Mouse (Mus musculus): Measurements from ENCODE around the gene Erf. TPM values are rescaled to one million over a fixed set of nuclear protein-coding genes. Genes with fewer than 3 reads are reported as not detected.
A peak's percentile ranks its signal among the peaks of the same experiment; 100 is the strongest.

The Erf gene
- total and polyA plus RNA-seq, 3 experiments, result 16.5 to 52.8 (median 26.6) TPM

DNA sequence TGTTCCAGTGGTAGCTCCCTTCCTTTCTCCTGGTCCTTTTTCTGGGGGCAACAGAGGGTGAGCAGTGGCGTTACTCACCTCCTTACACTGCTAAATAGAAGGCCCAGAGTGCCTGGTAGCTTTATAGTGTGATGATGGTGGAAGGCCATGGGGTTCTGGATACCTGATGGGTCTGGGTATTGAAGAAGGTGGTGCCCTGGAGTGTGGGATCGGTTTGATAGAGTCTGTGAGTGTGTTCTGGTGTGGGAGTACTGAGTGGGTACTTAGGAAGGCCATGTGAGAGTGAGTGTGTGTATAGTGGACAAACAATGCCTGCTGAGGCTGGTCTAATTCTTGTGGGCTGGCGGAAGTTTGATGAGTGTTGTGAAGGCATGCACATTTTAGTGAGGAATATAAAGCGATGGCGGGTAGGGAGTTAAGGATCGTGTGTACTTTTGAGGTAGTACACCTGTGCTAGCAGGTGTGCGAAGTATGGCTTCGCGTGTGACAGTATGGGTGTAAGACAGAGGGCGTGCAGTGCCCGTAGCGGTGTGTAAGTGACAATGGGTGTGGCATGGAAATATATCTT, 30.7 kb upstream of the Erf start:
- DNase-seq, result peak; percentile 19

DNA sequence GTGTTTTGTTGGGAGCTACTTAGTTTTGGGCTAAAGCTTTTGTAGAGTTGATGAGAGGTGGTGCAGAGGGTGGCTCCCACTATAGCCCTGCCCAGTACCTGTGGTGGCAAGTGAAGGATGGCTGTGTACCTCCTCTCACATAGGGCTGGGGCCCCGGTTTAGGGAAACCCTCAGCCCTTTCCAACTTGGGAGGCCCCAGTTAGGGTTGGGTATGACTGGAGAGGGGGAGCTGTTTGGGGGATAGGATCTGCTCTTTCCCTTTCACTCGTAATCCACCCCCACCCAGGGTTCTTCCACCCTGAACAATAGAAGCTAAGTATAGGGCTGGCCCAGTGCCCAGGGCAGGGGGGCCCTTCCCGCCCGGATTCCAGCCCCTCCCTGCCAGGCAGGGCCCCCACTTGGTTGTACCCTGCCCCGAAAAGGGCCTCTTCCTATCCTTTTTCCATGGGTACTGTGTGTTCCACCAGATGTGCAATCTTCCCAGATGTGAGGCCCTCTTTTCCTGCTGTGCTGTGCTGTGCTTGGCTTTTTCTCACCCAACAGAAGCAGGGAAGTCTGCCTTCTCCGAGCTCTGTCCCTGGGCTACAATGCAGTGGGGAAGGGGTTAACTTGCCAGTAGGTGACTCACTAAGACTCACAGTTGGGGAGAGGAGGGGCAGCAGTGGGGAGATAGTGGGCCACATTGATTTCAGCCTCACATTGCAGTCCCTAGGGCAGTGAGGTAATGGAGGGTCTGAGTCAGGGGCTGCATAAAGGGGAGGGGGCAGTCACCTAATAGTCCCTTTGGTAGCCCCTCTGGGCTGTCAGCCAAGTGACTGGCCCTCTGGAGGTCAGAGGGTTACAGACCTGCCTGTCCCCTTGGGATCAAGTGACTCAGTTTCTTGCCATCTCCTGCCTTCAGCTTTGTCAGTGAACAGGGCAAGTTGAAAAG, 29.6 kb upstream of the Erf start:
- peak; percentile 82 for DNase-seq

DNA sequence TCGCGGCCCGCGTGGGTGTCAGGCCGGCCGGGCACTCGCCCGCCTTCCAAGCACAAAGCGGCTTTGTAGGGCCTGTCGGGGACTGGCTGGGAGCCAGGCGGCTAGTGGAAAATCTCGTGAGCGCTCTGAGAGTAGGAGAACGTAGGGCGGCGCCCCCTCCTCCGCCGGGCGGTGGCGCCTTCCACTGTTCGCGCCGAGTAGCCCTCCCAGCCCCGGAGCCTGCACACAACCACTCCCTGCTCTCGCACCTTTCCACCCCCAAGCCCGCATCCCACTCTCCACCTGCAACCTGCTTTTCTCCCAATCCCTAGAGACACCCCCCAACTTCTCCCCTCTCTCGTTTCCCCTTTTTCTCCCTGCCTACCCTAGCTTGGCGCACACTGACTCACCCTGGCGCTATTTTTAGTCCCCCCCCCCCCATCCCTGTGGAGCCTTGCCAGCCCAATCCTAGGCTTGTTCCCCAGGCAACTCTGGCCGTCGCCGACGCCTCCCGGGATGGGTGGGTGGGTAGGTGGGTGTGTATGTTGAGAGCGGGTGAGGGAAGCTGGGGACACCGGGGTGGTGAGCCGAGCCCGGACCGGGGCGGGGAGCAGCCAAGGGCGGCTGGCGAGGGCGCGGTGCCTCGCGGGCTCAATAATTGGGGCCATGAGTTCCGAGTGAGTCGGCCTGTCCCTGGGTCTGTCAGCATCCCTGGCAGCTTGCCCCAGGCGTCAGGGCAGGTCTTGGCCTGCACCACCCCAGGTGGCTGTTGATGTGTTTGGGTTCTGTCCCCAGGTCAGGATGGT, 28.7 kb upstream of the Erf start:
- DNase-seq, result peak; percentile 93

DNA sequence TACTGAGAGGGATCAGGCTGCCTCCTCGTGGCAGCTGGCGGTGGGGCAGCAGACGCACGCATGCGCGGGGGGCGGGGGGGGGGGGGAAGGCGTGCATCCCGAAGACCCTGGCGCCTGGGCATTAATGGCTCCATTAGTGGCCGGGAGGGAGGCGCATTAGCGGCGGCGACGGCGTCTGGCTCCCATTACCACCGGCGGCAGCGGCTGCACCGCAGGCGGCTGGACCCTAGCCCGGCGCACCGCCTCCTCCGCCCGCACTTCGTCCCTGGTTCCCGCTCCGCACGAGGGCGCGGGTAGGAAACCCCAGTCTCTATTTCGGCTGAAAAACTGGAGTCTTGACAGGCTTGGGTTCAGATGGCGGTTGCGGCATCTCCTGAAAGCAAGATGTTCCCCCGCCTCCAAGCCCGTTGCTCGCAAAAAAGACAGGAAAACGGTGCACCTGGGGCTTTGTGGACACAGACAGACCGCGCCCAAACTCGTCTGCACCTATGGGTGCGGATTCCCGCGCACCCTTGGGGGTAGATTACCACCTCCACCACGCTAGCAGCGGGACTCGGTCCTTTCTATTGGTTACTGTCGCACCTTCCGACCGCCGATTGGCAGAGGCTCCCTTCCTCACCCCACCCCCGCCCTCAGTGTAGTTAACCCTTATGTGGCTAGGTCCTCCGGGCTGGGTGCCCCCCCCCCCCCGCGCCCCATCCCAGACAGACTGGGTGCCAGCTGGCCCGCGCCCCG, 27.9 kb upstream of the Erf start:
- peak; percentile 90 for DNase-seq

DNA sequence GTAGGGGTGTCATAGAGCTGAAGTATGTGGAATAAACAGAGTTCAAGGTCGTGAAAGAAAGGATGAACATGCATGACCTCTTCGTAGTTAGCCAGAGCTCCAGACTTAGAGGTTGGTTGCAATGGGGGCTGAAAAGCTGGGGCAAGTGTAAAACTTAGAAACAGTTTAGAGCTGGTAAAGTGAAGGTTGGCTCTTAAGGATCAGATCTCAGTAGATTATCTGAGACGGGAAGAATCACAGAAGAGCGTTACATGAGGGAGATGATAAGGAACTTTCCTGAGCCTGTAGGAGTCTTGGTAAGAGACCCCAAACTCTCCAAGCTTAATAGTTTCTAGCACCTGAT, 27.4 kb upstream of the Erf start:
- DNase-seq, result no peak

DNA sequence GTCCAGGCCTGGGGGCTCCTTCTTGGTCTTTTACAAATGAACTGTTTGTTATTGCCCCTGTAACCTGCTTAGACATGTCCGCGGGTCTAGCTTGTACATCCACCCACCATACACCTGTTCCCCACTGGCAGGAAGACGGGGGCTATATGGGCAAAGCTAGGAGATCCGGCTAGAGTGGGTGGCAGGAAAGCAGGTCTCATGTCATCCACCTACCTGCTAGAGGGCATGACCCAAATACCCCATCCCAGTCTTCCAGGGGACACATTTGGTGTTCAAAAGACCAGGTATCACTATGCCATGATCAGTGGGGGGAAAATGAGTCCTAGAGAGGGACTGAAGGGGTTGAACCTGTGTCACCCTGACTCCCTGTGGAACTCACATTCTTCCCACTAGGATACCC, 26.8 kb upstream of the Erf start:
- no peak for DNase-seq

DNA sequence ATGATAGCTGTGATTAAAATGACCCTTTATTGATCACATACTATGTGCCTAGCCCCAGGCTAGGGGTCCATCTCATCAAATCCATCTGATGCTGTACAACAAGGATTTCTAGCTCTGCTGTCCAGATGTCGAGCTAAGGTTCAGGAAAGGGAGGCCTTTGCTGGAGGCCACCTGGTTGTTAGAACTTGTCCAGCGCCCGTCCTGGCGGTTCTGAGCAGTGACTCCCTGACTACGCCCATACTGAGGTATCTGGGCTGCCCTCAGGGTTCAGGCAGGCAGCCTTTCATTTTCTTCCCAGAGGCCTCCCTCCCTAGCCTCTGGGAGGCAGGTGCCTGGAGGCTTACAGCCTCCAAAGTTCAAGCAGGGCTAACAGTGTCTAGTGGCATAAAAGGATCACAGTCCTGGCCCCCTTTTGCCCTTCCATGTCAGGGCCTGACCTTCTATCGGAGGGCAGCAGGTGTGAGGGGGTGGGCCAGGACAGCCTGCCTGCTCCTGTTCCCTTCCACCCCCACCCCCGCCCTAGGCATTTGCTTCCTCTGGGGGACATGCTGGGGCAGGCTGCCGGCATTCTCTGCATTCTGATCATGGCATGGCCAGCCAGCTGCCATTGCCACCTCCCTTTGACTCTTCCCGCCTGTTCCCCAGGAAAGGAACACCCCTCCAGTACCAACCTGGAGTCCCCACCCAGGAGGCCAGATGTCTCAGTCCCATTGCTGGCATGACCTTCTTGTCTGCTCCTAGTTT, 25.2 kb upstream of the Erf start:
- no peak for DNase-seq

DNA sequence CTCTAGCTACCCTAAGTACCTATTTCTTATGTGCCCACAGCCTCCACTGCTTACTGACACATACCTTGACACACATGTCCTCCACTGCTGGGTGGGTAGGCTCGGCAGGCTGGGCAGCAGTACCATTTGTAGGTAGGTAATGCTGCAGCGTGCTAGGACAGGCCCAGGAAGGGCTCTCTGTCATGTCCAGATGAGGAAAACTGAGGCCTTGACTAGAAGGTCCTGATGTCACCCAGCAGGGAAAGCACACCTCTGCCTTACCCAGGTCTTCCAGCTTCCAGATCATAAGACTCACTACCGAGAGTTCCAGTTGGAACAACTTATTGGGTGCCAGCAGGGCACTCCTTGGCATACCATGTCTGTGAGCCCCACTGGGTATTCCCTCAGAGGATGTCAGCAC, 24.4 kb upstream of the Erf start:
- no peak for DNase-seq

DNA sequence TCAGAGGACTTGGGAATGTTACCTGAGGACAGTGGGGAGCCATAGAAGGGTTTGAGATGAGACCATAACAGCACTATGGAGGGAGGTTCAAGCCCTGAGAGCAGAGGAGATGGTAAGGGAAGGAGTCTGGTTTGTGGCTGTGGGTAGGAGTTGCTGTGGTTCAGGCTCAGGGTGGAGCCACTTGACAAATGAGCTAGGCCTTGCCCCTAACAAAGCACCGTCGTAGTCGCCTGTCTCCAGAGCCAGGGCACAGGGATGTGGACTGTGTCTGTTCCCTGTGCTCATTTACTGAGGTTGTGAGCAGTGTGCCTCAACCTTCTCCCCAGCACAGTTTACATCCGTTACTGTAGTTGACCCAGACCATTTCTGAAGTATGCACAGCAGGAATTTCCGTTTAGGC, 24.0 kb upstream of the Erf start:
- DNase-seq, result no peak

DNA sequence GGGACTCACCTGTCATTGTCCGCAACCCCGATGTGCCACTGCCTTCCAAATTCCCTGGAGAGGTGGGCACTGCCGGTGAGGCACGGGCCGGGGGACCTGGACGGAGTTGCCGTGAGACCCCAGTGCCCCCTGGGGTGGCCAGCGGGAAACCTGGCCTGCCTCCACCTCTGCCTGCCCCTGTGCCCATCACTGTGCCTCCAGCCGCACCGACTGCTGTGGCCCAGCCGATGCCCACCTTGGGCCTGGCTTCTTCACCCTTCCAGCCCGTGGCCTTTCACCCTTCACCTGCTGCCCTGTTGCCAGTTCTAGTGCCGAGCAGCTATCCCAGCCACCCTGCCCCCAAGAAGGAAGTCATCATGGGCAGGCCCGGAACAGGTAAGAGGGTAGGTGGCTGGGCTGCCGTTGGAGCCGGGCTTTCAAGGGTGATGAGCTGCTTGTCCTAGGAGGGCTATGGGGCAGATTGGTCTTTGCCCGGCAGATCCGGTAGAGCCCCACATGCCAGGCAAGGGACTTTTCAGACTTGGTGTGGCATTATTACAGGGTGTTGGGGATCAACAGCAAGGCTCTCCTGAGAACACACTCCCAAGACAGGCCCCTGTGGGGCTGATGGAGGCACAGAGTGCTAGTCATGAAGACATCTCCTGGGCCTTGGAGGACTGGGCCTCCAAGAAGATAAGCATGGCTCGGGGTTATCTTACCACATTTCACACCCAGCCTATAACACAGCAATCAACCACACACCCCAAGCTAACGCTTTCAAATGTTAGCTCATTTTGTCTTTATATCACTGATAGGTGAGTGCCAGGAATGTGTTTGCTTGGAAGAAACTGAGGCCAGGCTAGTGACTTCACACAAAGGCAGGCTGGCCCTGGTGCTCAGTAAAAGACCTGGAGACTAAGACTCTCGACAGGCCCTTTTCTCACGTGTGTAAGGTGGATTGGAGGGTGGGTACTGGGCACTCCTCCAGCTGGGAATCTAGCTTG, 23.0 kb upstream of the Erf start:
- DNase-seq, result no peak

DNA sequence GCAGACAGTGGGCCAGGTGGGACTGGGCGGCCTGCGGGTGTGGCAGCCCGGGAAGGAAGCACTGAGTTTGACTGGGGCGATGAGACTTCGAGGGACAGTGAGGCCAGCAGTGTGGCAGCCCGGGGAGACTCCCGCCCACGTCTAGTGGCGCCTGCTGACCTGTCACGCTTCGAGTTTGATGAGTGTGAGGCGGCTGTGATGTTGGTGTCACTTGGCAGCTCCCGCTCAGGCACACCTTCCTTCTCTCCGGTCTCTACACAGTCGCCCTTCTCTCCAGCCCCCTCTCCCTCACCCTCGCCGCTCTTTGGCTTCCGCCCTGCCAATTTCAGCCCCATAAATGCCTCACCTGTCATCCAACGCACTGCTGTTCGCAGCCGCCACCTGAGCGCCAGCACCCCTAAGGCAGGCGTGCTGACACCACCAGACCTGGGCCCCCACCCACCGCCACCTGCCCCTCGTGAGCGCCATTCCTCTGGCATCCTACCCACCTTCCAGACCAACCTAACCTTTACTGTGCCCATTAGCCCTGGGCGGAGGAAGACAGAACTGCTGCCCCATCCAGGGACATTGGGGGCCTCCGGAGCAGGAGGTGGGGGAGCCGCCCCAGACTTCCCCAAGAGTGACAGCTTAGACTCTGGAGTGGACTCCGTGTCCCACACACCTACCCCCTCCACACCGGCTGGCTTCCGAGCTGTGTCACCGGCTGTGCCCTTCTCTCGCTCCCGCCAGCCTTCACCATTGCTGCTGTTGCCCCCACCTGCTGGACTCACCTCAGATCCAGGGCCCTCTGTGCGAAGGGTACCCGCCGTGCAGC, 22.1 kb upstream of the Erf start:
- no peak for DNase-seq

DNA sequence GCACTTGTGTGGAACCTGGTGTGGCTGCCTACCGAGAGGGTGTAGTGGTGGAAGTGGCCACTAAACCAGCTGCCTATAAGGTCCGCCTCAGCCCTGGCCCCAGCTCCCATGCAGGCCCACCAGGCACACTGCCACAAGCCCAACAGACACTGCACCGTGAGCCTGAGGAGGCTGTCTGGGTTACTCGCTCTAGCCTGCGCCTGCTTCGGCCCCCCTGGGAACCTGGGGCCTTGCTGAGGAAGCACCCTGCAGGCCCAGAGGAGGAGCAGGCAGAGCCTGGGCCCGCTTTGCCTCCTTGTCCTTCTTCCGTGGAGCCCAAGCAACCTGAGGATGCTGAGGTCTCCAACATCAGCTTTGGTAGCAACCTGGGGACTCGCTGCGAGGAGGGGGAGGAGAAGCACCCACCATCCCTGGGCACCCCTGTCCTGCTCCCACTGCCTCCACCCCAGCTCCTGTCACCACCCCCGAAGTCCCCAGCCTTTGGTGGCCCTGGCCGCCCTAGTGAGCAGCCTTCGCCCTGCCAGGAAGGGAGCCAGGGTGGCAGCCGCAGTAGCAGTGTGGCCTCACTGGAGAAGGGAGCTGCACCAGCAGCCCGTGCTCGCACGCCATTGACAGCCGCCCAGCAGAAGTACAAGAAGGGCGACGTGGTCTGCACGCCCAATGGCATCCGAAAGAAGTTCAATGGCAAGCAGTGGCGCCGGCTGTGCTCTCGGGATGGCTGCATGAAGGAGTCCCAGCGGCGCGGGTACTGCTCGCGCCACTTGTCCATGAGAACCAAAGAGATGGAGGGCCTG, 21.3 kb upstream of the Erf start:
- DNase-seq, result no peak

DNA sequence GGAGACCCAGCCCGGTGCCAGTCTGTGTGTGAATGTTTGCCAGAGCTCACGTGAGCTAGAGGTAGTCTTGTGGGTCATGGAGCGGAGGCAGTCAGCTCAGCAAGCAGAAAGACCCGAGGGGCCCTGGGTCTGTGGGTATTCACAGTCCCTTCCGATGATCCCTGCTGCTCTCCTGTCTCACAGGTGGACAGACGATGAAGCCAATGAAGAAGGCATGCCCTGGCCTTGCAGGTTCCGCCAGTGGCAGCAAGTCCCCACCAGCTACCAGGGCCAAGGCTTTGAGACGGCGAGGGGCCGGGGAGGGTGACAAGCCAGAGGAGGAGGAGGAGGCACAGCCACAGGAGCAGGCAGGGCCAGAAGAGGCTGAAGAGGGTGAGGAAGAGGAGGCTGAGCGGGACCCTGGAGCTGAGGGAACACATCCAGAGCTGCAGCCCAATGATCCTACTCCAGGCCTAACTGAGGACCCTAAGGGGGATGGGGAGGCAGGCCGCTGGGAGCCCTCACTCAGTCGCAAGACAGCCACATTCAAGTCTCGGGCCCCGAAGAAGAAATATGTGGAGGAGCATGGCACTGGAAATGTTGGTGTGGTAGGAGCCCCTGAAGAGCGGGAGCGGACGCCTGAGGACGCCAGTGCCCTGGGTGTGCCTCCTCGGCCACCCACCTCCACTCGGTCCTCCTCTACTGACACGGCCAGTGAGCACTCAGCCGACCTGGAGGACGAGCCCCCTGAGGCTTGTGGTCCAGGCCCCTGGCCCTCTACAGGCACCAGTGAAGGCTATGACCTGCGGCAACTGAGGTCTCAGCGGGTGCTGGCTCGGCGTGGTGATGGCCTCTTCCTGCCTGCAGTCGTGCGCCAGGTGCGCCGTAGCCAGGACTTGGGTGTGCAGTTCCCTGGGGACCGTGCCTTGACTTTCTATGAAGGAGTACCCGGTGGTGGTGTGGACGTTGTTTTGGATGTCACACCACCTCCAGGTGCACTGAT, 20.4 kb upstream of the Erf start:
- DNase-seq, result peak; percentile 8

DNA sequence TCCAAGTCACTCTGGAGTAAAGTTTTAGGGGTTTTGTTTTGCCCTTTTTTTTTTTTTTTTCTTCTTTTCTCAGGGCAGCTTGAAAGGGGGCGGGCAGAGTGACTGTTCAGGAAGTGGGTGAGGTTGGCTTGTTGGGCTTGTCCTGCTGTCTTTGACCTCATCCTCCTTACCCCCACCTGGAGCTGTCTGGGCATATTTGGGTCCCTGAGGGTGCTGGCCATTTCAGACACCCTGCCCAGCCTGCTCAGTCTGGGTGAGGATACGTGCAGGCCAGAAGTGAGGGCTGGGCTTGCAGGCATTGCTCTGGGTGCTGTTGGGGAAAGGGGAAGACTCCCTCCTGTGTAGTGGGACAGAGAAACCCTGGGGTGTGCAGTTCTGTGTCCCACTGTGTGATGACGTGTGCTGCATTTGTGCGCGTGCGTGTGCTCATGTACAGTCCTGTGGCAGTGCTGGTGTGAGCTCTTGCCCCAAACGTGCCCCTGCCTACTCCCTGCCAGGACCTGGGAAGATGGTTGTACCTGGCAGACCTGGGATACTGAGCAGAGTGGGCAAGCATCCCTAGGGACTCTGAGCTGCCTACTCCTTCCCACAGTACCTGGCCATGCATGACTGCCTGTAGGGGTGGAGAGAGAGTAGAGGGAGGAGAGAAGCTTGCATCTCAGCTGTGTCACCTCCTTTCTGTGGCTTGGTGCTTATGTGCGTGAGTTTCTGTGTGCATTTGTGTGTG, 19.1 kb upstream of the Erf start:
- DNase-seq, result peak; percentile 10

DNA sequence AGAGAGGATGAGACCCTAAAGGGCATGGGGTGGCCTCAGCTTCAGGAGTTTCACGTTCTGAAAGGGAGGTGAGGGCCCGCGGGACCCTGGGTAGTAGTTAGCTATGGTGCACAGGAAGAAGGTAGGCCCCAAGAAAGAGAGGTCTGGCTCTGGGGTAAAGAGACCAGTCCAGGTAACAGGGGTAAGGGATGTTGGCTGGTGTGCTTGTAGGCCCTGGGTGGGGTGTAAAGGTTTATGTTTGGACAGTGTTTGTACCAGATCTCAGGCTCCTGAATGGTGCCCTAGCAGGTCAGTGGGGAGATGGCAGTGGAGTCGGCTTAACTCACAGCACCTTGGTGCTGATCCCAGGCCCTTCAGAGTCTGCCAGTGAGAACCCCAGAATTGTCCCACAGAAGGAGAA, 18.5 kb upstream of the Erf start:
- peak; percentile 26 for DNase-seq

DNA sequence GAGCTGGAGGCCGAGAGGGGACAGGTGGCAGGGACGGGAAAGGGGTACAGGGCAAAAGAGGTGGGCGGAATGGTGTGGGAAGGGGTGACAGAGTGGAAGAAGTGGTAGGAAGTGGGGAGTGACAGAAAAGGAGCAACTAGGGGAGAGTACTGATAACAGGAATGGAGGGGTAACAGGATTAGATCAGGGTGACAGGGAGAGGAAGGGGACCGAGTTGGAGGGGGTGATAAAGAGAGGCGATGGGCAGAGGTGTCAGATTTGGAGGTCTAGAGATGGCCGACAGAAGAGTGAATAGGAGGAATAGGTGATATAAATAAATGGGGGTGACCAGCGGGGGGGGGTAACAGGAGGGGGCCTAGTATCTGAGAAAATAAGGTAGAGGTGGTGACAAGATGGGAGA, 18.0 kb upstream of the Erf start:
- DNase-seq, result no peak
